Mouse (Mus musculus) neural tube, embryonic 14.5 days (tissue): ENCODE results near the gene Atg9b. TPM values are rescaled to one million over a fixed set of nuclear protein-coding genes. Genes with fewer than 3 reads are reported as not detected.

ENCODE experiments used
- ATAC-seq: fragments of 200-750 bp; cut with Nextera tagmentation; 2 replicates; pipeline ENCODE4 v1.8.0; 2017; ENCODE audit warnings: low read depth, mild to moderate bottlenecking, moderate TSS enrichment, moderate library complexity
- H3K27ac ChIP-seq: fragments of 300-500 bp; sonication (generic); 2 replicates; pipeline ENCODE4 v1.5.1; 2014; ENCODE audit warnings: low read depth, mild to moderate bottlenecking, control low read depth, low read length, moderate library complexity, mixed read lengths
- H3K27me3 ChIP-seq: fragments of 300-500 bp; sonication (generic); 2 replicates; pipeline ENCODE4 v1.6.1; 2014; ENCODE audit warnings: low read length; ENCODE audit not compliant: control insufficient read depth, insufficient read depth
- H3K36me3 ChIP-seq: fragments of 300-500 bp; sonication (generic); 2 replicates; pipeline ENCODE4 v1.6.1; 2014; ENCODE audit warnings: low read length, mixed read lengths; ENCODE audit not compliant: control insufficient read depth, insufficient read depth
- H3K4me1 ChIP-seq: fragments of 300-500 bp; sonication (generic); 2 replicates; pipeline ENCODE4 v1.6.1; 2014; ENCODE audit warnings: low read length; ENCODE audit not compliant: control insufficient read depth, insufficient read depth
- H3K4me2 ChIP-seq: fragments of 300-500 bp; sonication (generic); 2 replicates; pipeline ENCODE4 v1.6.1; 2014; ENCODE audit warnings: mild to moderate bottlenecking, low read depth, low read length, control low read depth
- H3K4me3 ChIP-seq: fragments of 300-500 bp; sonication (generic); 2 replicates; pipeline ENCODE4 v1.5.1; 2014; ENCODE audit warnings: low read depth, low read length, control low read depth, mixed read lengths
- H3K9ac ChIP-seq: fragments of 300-500 bp; sonication (generic); replicated peaks from 2 replicates; pipeline ENCODE4 v1.6.1; 2014; ENCODE audit warnings: low read depth, mild to moderate bottlenecking, control low read depth, low read length, mixed read lengths
- H3K9me3 ChIP-seq: fragments of 300-500 bp; sonication (generic); 2 replicates; pipeline ENCODE4 v1.6.1; 2016; ENCODE audit warnings: low read length; ENCODE audit not compliant: control insufficient read depth
- WGBS: fragments of 180-500 bp; shearing (Covaris S2); extraction: QIAGEN DNeasy Blood & Tissue Kit; methylation state at CpG from one replicate; pipeline ENCODE4 v1.1.7; 2014; 5-methylcytosine and 5-hydroxymethylcytosine counted together
- polyA plus RNA-seq: library from polyadenylated mRNA; unstranded; fragments of >200 nt; fragmentation: Nextera tagmentation; extraction: Ambion mirVana; gene quantifications from 2 replicates; pipeline ENCODE4 v1.2.1, GENCODE M21; 2014

Gene Atg9b
- polyA plus RNA-seq, 1 experiment from 2014 or later = 2.2 TPM

DNA sequence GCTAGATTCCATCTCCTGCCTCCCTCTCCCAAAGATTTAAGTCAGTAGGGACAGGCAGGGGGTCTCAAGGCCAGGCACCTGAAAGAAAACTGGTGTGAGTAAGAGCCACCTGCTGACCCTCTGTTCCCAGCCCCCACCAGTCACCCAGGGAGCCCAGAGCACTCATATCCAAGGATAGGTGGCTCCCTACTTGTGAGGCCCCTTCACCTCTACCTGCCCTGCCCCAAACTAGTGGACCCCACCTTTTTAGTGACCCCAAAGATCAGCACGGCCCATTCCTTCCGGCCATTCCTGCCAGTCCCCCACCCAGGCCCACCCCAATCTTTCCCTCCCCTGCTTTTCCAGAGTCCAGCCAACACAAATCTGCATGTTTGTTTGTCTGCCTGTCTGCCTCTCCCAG lies 28.5 kb downstream of the Atg9b start:
- Histone ChIP-seq H3K4me3 (no peak overlapping the region), H3K9ac (no peak overlapping the region), H3K9me3 (no peaks in the 10 kb centered on the region), H3K36me3 (no peaks in the 10 kb centered on the region), H3K4me1 (no peaks in the 10 kb centered on the region), H3K27me3 (no peaks in the 10 kb centered on the region), H3K4me2 (no peak overlapping the region), H3K27ac (no peak overlapping the region)
- WGBS = 83% methylated on average over 2 of the region's 2 CpGs
- no peak for ATAC-seq

DNA sequence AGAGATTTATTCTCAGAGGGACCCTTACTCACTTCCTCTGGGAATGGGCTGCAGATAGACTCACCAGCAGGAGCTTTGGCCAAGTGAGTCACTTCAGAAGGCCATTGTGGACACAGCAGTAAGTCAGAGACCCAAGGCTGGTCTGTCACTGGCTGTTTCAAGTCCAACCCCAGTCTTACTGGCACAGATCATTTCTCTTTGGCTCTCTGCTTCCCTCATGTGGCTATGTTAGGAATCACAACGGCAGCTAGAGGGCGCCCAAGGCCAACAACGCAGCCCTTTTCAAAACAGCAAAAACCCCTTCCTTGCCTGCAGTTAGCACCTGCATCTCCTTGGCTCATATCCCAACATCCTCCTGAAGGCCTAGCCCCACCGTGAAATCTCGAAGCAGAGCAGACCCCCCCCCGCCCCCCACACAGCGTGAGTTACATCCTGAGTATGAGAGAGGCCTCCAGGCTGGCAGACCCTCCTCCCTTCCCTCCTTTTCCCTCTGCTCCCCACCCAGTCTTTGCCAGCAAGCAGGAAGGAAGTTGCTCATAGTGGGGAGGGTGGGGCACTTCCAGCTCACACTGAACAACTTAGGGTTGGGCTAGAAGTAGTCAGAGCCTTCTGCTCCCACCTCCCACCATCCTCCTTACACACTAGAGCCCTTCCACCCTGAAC lies 31.0 kb downstream of the Atg9b start:
- peak; percentile 75 for ATAC-seq
- Histone ChIP-seq H3K9ac (no peak overlapping the region), H3K4me1 (no peaks in the 10 kb centered on the region), H3K36me3 (no peaks in the 10 kb centered on the region), H3K4me3 (no peak overlapping the region), H3K4me2 (no peak overlapping the region), H3K27me3 (no peaks in the 10 kb centered on the region), H3K9me3 (no peaks in the 10 kb centered on the region), H3K27ac (no peak overlapping the region)
- 0% methylated on average over 7 of the region's 7 CpGs for WGBS

DNA sequence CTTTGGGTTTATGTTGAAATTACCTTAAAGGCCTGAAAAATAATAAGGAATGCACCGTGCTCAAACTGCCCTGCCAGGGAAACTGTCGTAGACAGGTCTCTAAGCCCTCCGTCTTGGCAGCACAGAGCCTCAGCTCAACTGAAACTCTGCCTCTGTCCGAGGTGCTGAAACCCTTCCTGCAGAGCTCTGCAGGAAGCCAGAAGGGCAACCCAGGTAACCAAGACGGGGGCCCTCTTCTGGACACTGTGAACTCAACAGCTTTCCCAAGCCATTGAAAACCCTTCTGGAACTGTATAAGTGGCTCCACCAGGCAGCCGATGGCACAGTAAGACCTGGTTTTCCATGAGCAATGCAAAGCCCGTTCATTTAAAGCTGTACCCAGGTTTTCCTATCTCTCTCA lies 34.5 kb downstream of the Atg9b start:
- no peaks in the 10 kb centered on the region for H3K36me3 ChIP-seq

DNA sequence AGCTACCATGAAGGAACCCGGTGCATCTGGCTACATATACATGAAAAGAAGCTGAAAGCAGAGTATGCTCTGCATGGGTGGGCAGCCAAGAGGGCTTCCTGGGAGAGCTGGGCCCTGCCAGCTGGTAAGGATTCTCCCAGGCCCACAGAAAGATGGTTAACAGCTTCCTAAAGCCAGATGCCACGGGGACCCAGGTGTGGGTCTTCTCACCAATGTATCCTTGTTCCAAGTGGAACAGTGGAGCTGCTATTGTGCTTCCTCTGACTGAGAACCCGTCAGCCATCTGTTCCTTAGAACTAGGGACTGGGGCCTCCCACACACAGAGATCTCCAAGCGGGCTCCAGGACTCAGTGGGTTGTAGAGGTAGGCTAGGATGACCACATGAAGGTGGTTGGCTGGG lies 35.2 kb downstream of the Atg9b start:
- Histone ChIP-seq H3K9me3 (no peaks in the 10 kb centered on the region), H3K4me2 (no peak overlapping the region), H3K4me3 (no peak overlapping the region), H3K9ac (no peak overlapping the region), H3K4me1 (peaks cover 14% of the 10 kb centered on the region), H3K36me3 (no peaks in the 10 kb centered on the region), H3K27ac (no peak overlapping the region), H3K27me3 (no peaks in the 10 kb centered on the region)
- 40% methylated on average over 4 of the region's 4 CpGs for WGBS
- no peak for ATAC-seq

More for the DNA sequence above, 34.5 kb downstream of the Atg9b start:
- no peaks in the 10 kb centered on the region for H3K9me3 ChIP-seq
- no peak overlapping the region for H3K4me2 ChIP-seq
- no peak for ATAC-seq
- H3K27ac ChIP-seq = no peak overlapping the region
- H3K4me1 ChIP-seq = peaks cover 8% of the 10 kb centered on the region
- 12% methylated on average over 7 of the region's 7 CpGs for WGBS
- H3K9ac ChIP-seq = no peak overlapping the region
- H3K27me3 ChIP-seq = no peaks in the 10 kb centered on the region
- no peak overlapping the region for H3K4me3 ChIP-seq

DNA sequence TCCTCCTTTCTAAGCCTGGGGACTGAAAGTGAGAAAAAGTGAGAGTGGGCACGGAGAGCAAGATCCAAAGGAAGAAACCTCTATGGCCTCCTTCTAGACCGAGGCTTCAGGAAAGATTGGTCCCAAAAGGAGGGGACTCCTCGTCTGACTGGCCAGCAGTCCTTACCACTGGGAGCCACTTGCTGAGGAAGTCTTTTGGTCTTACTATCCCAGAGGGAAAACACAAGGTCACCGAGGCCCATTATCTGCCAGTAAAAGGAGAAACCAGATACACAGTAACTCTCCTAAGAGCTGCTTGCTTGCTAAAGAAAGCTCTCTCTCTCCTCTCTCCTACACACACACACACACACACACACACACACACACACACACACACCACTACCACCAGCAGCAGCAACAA lies 38.6 kb downstream of the Atg9b start:
- Histone ChIP-seq H3K4me3 (no peak overlapping the region), H3K9ac (peak overlapping the region; percentile 81; the same call in 1 of the 2 replicates), H3K4me2 (no peak overlapping the region), H3K4me1 (peaks cover 39% of the 10 kb centered on the region), H3K27ac (peak overlapping the region; percentile 95; the same call in 1 of the 2 replicates), H3K27me3 (peaks cover 3% of the 10 kb centered on the region; the same call in 1 of the 2 replicates), H3K36me3 (no peaks in the 10 kb centered on the region), H3K9me3 (no peaks in the 10 kb centered on the region)
- ATAC-seq = no peak
- whole genome bisulfite sequencing = 30% methylated on average over 4 of the region's 4 CpGs

DNA sequence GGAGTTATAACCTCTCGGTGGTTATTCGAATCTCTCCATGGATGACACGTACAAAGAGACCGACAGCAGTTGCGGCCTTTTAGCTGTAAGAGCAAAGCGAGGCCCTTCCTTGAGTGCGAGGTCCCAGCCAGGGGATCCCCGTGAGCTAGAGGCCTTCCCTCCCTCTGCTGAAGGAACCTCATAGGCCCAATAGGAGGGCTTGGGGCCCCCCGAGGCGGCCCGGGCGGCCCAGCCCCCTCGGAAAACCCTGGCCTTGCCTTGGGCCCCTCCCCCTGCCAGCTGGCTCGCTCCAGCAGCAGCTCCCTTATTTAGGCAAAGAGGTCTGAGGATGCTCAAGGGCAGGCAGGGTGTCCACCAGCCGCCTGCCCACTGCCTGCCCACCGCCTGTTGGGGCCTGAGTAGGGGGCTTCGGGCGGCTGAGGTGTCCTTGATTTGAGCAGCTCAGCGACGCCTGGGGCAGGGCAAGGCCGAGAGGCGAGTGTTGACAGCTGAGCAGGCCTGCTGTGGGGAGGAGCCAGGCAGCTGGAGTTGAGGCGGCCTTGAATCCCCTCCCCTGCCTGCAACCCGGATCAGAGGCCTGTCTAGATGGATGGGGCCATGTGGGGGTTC lies 39.6 kb downstream of the Atg9b start:
- Histone ChIP-seq H3K4me1 (peaks cover 43% of the 10 kb centered on the region), H3K9me3 (no peaks in the 10 kb centered on the region), H3K27ac (peak overlapping the region; percentile 95), H3K36me3 (no peaks in the 10 kb centered on the region), H3K4me2 (peak overlapping the region; percentile 99), H3K4me3 (peak overlapping the region; percentile 75), H3K9ac (peak overlapping the region; percentile 81), H3K27me3 (peaks cover 3% of the 10 kb centered on the region; the same call in 1 of the 2 replicates)
- ATAC-seq = peak; percentile 15
- under 1% methylated on average over 24 of the region's 24 CpGs for WGBS

DNA sequence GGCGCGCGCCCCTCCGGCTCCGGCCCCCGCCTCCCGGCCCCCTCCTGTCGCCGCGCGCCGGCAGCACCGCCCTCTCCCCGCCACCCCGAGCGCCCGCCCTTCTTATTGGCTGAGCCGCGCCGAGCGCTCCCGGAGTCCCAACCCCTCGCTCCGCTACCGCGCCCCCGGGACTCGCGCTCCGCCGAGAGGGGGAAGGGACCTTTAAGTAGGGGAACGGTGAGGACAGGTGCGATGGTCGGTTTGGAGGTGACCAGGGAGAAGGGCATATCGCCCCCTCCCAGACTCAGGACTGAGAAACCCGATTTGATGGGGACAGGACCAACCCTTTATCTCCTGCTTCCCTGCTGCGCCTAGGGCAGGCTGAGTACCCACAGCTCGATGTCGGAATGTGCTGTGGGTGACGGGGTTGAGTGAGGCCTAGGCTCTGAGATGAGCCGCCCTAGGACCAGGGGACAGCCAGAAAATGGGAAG lies 40.2 kb downstream of the Atg9b start:
- Histone ChIP-seq H3K27me3 (peaks cover 3% of the 10 kb centered on the region; the same call in 1 of the 2 replicates), H3K4me3 (peak overlapping the region; percentile 75), H3K4me1 (peaks cover 43% of the 10 kb centered on the region), H3K9me3 (no peaks in the 10 kb centered on the region), H3K9ac (peak overlapping the region; percentile 81), H3K27ac (peak overlapping the region; percentile 95), H3K4me2 (peak overlapping the region; percentile 99), H3K36me3 (no peaks in the 10 kb centered on the region)
- 0% methylated on average over 39 of the region's 41 CpGs for WGBS
- ATAC-seq = peak; percentile 90

DNA sequence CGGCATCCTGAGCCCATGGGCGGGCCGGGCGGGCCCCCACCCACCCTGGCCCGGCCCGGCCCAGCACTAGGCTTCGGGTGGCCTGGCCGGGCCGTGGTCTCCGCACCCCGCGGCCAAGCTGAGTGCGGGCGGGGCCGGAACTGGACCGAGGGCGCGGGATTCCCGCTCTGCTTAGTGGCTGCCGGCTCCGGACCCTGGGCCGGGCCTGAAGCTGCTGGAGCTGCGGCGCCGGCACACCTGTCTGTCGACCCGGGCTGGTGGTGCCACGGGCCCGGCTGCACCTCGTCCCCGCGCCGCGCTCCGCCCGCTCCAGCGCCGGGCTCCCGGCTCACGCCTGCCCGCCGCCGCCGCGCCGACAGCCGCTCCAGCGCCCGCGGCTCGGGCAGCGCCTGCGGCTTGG lies 40.7 kb downstream of the Atg9b start, which contains the start of gene Kcnh2:
Kcnh2 (minus strand) TSS at position 327 of the 400 bp plus-strand sequence.
- Histone ChIP-seq H3K36me3 (no peaks in the 10 kb centered on the region), H3K4me3 (peak within 1 kb of the TSS; percentile 75), H3K9me3 (no peaks in the 10 kb centered on the region), H3K27me3 (peaks cover 3% of the 10 kb centered on the region; the same call in 1 of the 2 replicates), H3K4me1 (peaks cover 43% of the 10 kb centered on the region), H3K9ac (peak within 1 kb of the TSS; percentile 81), H3K4me2 (peak within 1 kb of the TSS; percentile 99), H3K27ac (peak within 1 kb of the TSS; percentile 95)
- WGBS = 3% methylated on average over 9 of the region's 53 CpGs
- peak; percentile 50 for ATAC-seq
